Mouse (Mus musculus): ENCODE measurements around the gene Cym. TPM values are rescaled to one million over a fixed set of nuclear protein-coding genes. Genes with fewer than 3 reads are reported as not detected.

The Cym gene
- polyA plus RNA-seq, 1 experiment from 2014 or later = 0.17 TPM

DNA sequence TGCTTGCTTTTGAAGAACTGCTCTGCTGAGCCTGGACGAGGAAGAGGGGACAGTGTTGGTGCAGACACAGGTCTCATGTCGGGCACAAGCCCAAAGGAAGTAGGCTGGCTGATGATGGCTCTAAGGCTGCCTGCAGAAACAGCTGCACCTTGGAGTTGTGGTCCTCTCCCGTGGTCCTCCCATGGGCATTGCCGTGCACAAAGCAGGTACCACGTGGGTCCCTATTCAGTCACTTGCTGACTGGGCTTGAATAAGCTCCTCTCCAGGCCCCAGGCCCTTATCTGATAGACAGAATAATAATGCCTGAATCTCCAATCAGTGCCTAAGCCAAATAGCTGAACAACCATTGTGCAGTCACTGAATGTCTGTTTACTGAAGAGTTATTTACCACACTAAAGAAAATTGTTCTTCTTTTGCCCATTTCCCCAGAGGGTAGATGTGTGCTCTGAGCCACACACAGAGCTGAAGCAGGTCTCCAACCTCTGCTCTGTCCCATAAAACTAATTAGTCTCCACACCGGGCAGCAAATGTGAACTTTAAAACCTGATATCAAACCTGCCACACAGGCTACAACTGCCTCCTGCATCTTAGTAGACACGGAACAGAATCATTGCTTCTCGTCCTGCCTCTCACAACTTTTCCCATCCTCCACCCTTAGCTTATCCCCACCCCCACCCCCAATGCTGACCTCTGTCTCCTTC, 5.0 kb downstream of the Cym start:
- H3K36me3 ChIP-seq (ENCODE audit: control insufficient read depth, insufficient read depth, low read length) = no peaks in the 10 kb centered on the region
- no peak overlapping the region for H3K4me2 ChIP-seq
- no peak overlapping the region for H3K9ac ChIP-seq (ENCODE audit: low read depth, low read length)
- H3K27ac ChIP-seq (ENCODE audit: low read depth, low read length) = no peak overlapping the region
- ATAC-seq (replicated peaks; ENCODE audit: insufficient number of reproducible peaks, low FRiP score, low TSS enrichment) = no peak
- no peaks in the 10 kb centered on the region for H3K4me1 ChIP-seq (ENCODE audit: control insufficient read depth, insufficient read depth, low read length)
- no peak overlapping the region for H3K4me3 ChIP-seq (ENCODE audit: low read depth, low read length)
- H3K9me3 ChIP-seq (replicated peaks; ENCODE audit: control insufficient read depth, low read length) = no peaks in the 10 kb centered on the region
- 67% methylated on average over 8 of the region's 8 CpGs for WGBS (ENCODE audit: insufficient replicate concordance)
- H3K27me3 ChIP-seq (ENCODE audit: control insufficient read depth, insufficient read depth, low read length) = no peaks in the 10 kb centered on the region; the same call in 1 of the 2 replicates

DNA sequence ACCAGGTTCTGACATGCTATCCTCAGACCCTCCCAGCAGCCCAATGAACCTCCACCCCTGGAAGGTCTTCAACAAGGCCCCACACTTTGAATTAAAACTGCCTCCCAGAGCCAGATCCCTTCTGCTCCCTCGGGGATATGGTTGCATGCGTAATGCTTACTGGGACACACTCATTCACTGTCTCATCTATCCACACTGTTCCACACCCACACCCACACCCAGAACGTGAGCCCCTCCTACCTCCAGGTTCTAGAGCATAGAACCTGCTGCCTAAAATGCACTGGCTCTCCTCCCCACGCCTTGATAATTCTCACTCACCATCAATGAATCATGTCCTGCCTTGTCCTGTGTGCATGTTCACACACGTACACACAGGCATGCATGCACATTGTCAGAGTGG, 6.9 kb downstream of the Cym start:
- ATAC-seq (replicated peaks; ENCODE audit: insufficient number of reproducible peaks, low FRiP score, low TSS enrichment) = no peak
- Histone ChIP-seq H3K27ac (ENCODE audit: low read depth, low read length) (no peak overlapping the region), H3K9ac (ENCODE audit: low read depth, low read length) (no peak overlapping the region), H3K4me2 (no peak overlapping the region), H3K27me3 (ENCODE audit: control insufficient read depth, insufficient read depth, low read length) (no peaks in the 10 kb centered on the region; the same call in 1 of the 2 replicates), H3K4me3 (ENCODE audit: low read depth, low read length) (no peak overlapping the region), H3K36me3 (ENCODE audit: control insufficient read depth, insufficient read depth, low read length) (no peaks in the 10 kb centered on the region), H3K4me1 (ENCODE audit: control insufficient read depth, insufficient read depth, low read length) (no peaks in the 10 kb centered on the region), H3K9me3 (replicated peaks; ENCODE audit: control insufficient read depth, low read length) (no peaks in the 10 kb centered on the region)
- WGBS (ENCODE audit: insufficient replicate concordance) = 77% methylated on average over 5 of the region's 5 CpGs

DNA sequence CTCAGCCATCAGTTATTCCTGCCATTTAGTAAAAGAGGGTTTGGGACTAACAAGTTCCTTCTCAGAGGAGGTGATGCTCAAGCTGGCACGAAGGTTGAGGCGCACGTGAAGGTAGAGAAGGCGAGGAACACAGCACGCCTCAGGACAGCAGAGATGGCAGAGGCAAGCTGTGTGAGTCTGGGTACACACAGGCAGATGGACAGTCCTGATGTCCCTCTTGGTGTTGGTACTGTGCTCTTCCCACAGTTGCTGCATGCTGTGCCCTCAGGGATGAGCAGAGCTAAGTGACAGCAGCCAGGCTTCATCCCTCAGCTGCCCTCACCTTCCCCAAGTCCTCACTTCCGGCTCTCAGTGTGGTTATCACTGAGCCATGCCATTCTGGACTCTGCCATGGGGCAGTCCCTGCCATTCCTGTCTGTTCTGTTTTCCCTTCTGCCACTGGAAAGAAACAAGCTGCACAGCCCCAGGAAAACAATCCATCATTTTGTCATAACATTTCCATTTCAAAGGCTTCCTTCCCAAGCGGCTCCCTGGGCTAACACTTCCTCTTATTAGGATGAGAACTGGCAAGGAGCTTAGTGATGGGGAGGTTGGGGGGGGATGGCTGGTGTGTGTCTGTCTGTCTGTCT, 13.8 kb downstream of the Cym start:
- WGBS (ENCODE audit: insufficient replicate concordance) = 62% methylated on average over 7 of the region's 7 CpGs
- Histone ChIP-seq H3K36me3 (ENCODE audit: control insufficient read depth, insufficient read depth, low read length) (no peaks in the 10 kb centered on the region), H3K27me3 (ENCODE audit: control insufficient read depth, insufficient read depth, low read length) (no peaks in the 10 kb centered on the region; the same call in 1 of the 2 replicates), H3K4me1 (ENCODE audit: control insufficient read depth, insufficient read depth, low read length) (peaks cover 4% of the 10 kb centered on the region; the same call in 1 of the 2 replicates), H3K4me2 (no peak overlapping the region), H3K9me3 (replicated peaks; ENCODE audit: control insufficient read depth, low read length) (no peaks in the 10 kb centered on the region), H3K27ac (ENCODE audit: low read depth, low read length) (no peak overlapping the region), H3K4me3 (ENCODE audit: low read depth, low read length) (no peak overlapping the region), H3K9ac (ENCODE audit: low read depth, low read length) (no peak overlapping the region)
- ATAC-seq (replicated peaks; ENCODE audit: insufficient number of reproducible peaks, low FRiP score, low TSS enrichment) = no peak

DNA sequence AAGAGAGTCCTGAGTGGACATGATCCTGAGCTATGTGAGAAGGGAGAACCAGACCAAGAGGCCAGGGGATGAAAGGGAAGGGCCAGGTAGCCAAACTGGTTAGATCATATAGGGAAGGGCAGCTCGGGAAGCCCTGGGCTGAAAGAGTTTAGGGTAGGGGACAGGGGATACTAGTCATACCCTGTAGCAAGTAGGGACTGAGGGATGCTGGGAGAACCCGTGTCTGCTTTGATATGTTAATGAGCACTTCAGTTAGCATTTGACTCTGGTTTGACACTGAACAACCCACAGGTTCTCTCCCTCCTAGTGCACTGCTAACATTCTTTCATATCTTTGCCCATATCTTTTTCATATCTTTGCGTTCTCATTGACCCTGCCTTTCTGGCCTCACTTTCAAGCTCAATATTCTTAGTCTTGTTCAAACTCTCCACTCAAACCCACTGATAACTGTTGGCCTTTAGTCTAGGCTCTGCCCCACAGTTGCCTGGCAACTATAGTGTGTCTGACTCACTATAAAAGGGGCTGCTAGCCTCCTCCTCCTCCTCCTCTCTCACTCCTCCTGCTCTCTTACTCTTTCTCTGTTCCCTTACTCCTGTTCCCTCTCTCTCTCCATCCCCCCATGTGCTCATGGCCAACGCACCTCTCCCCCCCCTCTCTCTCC, 14.9 kb downstream of the Cym start:
- no peaks in the 10 kb centered on the region for H3K36me3 ChIP-seq (ENCODE audit: control insufficient read depth, insufficient read depth, low read length)
- H3K4me3 ChIP-seq (ENCODE audit: low read depth, low read length) = no peak overlapping the region
- WGBS (ENCODE audit: insufficient replicate concordance) = 46% methylated on average over 4 of the region's 4 CpGs
- H3K27ac ChIP-seq (ENCODE audit: low read depth, low read length) = no peak overlapping the region
- no peaks in the 10 kb centered on the region; the same call in 1 of the 2 replicates for H3K27me3 ChIP-seq (ENCODE audit: control insufficient read depth, insufficient read depth, low read length)
- H3K4me1 ChIP-seq (ENCODE audit: control insufficient read depth, insufficient read depth, low read length) = peaks cover 4% of the 10 kb centered on the region; the same call in 1 of the 2 replicates
- H3K4me2 ChIP-seq = no peak overlapping the region
- no peaks in the 10 kb centered on the region for H3K9me3 ChIP-seq (replicated peaks; ENCODE audit: control insufficient read depth, low read length)
- no peak for ATAC-seq (replicated peaks; ENCODE audit: insufficient number of reproducible peaks, low FRiP score, low TSS enrichment)
- no peak overlapping the region for H3K9ac ChIP-seq (ENCODE audit: low read depth, low read length)

DNA sequence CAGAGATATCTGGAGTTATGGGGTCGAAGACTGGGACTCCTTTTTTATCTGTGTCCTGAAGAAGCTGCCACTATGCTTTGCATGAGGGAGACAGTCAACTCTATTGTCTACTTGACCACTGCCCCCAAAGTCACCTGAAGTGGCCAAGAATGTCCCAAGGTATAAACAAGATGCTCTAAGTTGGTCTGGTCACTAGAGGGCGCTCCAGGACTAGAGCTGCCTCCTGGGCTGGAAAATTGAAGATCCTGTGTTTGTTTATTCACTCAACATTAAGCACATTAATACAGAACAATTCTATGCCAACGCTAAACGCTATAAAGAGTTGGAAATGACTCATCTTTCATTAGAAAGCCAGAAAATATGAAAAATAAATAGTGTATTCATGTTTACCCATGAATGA, 15.5 kb downstream of the Cym start:
- ATAC-seq (replicated peaks; ENCODE audit: insufficient number of reproducible peaks, low FRiP score, low TSS enrichment) = no peak
- no peak overlapping the region for H3K4me3 ChIP-seq (ENCODE audit: low read depth, low read length)
- H3K4me1 ChIP-seq (ENCODE audit: control insufficient read depth, insufficient read depth, low read length) = peaks cover 4% of the 10 kb centered on the region; the same call in 1 of the 2 replicates
- no peaks in the 10 kb centered on the region; the same call in 1 of the 2 replicates for H3K27me3 ChIP-seq (ENCODE audit: control insufficient read depth, insufficient read depth, low read length)
- H3K9ac ChIP-seq (ENCODE audit: low read depth, low read length) = no peak overlapping the region
- no peaks in the 10 kb centered on the region for H3K9me3 ChIP-seq (replicated peaks; ENCODE audit: control insufficient read depth, low read length)
- 8% methylated on average over 4 of the region's 4 CpGs for WGBS (ENCODE audit: insufficient replicate concordance)
- no peak overlapping the region for H3K4me2 ChIP-seq
- H3K36me3 ChIP-seq (ENCODE audit: control insufficient read depth, insufficient read depth, low read length) = no peaks in the 10 kb centered on the region
- no peak overlapping the region for H3K27ac ChIP-seq (ENCODE audit: low read depth, low read length)

DNA sequence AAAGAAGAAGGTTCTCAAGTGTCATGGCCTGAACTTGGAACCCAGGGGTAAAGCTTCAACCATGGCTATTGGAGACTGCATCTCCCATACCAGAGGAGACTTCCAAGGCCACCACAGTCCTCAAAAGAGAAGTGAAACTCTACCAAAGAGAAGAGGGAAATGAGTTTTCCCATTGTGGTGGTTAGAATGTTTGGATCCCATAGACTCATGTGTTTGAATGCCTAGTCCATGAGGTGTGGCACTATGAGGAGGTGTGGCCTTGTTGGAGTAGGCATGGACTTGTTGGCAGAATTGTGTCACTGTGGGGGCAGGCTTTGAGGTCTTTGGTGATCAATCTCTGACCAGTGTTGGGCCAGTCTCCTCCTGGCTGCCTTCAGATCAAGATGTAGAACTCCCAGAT, 16.4 kb downstream of the Cym start:
- H3K4me1 ChIP-seq (ENCODE audit: control insufficient read depth, insufficient read depth, low read length) = peaks cover 4% of the 10 kb centered on the region; the same call in 1 of the 2 replicates
- H3K4me2 ChIP-seq = no peak overlapping the region
- ATAC-seq (replicated peaks; ENCODE audit: insufficient number of reproducible peaks, low FRiP score, low TSS enrichment) = no peak
- no peak overlapping the region for H3K9ac ChIP-seq (ENCODE audit: low read depth, low read length)
- H3K4me3 ChIP-seq (ENCODE audit: low read depth, low read length) = no peak overlapping the region
- H3K9me3 ChIP-seq (replicated peaks; ENCODE audit: control insufficient read depth, low read length) = no peaks in the 10 kb centered on the region
- no peaks in the 10 kb centered on the region for H3K36me3 ChIP-seq (ENCODE audit: control insufficient read depth, insufficient read depth, low read length)
- no peak overlapping the region for H3K27ac ChIP-seq (ENCODE audit: low read depth, low read length)
- no peaks in the 10 kb centered on the region; the same call in 1 of the 2 replicates for H3K27me3 ChIP-seq (ENCODE audit: control insufficient read depth, insufficient read depth, low read length)

DNA sequence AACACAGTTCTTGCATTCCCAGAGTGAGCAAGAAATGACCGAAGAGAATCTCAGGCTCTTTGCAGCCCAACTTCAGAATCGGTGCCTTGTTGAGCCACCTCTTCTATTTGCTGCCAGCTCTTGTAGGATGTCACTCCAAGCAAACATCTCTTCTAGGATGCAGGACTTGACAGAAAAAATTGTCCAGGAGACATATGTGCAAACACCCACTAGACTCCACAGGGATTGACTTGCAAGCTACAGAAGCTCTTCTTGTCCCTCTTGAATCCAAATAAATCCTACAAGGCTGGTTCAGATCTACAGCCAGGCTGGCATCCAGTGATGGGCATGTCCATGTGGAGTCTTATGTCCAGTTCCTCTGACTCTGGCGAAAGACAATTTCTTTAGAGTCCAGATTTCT, 17.1 kb downstream of the Cym start:
- ATAC-seq (replicated peaks; ENCODE audit: insufficient number of reproducible peaks, low FRiP score, low TSS enrichment) = no peak
- Histone ChIP-seq H3K27me3 (ENCODE audit: control insufficient read depth, insufficient read depth, low read length) (no peaks in the 10 kb centered on the region; the same call in 1 of the 2 replicates), H3K4me3 (ENCODE audit: low read depth, low read length) (no peak overlapping the region), H3K4me2 (no peak overlapping the region), H3K9me3 (replicated peaks; ENCODE audit: control insufficient read depth, low read length) (no peaks in the 10 kb centered on the region), H3K4me1 (ENCODE audit: control insufficient read depth, insufficient read depth, low read length) (peaks cover 4% of the 10 kb centered on the region; the same call in 1 of the 2 replicates), H3K9ac (ENCODE audit: low read depth, low read length) (no peak overlapping the region), H3K36me3 (ENCODE audit: control insufficient read depth, insufficient read depth, low read length) (no peaks in the 10 kb centered on the region), H3K27ac (ENCODE audit: low read depth, low read length) (no peak overlapping the region)
- 67% methylated on average over 3 of the region's 3 CpGs for WGBS (ENCODE audit: insufficient replicate concordance)

DNA sequence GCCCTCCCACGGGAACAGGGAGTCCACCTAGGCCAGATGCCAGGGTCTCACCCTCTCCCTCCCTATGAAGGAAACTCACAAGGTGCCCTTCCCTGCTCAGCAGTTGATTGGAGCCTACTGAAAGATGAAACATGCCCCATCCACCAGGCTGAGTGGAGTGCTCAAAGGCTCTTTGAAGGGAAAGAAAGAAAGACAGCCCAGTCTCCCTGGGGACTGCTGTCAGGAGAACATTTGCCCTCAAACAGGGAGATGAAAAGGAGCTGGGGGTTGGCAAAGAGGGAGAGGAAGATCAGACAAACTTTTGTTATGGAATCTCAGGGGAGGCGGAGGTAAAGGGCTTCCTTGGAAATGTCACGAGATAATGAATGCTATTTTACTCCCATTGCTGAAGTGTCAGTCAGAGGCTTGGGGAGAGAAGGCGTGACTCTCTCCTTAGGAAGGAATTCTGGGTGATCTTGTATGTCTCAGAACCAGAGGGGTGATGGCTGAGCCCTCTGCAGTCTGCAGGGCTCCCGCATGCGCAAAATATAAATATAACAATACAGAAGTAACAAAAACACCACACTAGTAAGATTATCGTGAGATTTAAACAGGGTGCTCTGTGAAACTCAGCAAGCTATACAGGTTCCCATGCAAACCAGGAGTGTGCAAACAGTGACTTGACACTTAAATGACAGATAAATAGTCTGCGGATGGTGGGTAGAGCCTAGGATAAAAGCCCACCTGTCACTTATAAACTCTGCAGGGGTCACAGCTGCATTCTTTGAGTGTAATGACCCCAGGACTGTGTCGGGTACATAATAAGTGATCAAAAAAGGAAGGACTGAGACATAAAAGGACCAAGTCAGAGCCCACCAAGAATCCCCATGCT, 20.0 kb downstream of the Cym start:
- Histone ChIP-seq H3K4me1 (ENCODE audit: control insufficient read depth, insufficient read depth, low read length) (no peaks in the 10 kb centered on the region), H3K27me3 (ENCODE audit: control insufficient read depth, insufficient read depth, low read length) (no peaks in the 10 kb centered on the region; the same call in 1 of the 2 replicates), H3K4me3 (ENCODE audit: low read depth, low read length) (no peak overlapping the region), H3K27ac (ENCODE audit: low read depth, low read length) (no peak overlapping the region), H3K4me2 (no peak overlapping the region), H3K9ac (ENCODE audit: low read depth, low read length) (no peak overlapping the region), H3K9me3 (replicated peaks; ENCODE audit: control insufficient read depth, low read length) (no peaks in the 10 kb centered on the region), H3K36me3 (ENCODE audit: control insufficient read depth, insufficient read depth, low read length) (no peaks in the 10 kb centered on the region)
- no peak for ATAC-seq (replicated peaks; ENCODE audit: insufficient number of reproducible peaks, low FRiP score, low TSS enrichment)
- WGBS (ENCODE audit: insufficient replicate concordance) = 40% methylated on average over 9 of the region's 9 CpGs
